Mouse (Mus musculus) lung, postnatal 0 days (tissue): ENCODE measurements around the gene Kazn.

Source experiments
- CTCF ChIP-seq: IDR thresholded peaks from 2 replicates; pipeline ENCODE4 v1.5.1; 2016; ENCODE audit warnings: antibody characterized with exemption, mild to moderate bottlenecking
- EP300 ChIP-seq: IDR thresholded peaks from 2 replicates; pipeline ENCODE4 v1.6.1; 2016; ENCODE audit warnings: antibody characterized with exemption, mild to moderate bottlenecking, control low read depth

DNA sequence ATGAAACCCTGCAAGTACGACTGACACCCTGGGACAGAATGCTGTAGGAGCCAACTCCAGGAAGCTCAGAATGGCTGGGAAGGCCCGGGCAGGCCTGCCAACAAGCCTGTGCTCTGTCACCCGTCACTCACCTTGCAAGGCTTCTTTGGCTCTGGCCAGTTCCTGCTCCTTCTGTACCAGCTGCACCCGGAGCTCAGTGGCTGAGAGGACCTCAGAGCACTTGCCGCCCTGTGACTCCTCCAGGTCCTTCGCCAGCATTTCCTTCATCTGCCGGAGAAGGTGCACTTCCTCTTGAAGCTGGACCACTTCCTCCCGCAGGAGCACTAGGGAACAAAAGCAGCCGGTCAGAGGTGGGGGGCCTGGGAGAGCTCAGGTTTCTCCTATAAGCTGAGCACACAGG is 29.3 kb downstream of the Kazn start:
- TF ChIP-seq CTCF (0 out of 2 replicates have a peak, but pooled peaks have one; percentile 4), EP300 (no peak)
